Mouse (Mus musculus): ENCODE results near the gene Slc12a5.

DNA sequence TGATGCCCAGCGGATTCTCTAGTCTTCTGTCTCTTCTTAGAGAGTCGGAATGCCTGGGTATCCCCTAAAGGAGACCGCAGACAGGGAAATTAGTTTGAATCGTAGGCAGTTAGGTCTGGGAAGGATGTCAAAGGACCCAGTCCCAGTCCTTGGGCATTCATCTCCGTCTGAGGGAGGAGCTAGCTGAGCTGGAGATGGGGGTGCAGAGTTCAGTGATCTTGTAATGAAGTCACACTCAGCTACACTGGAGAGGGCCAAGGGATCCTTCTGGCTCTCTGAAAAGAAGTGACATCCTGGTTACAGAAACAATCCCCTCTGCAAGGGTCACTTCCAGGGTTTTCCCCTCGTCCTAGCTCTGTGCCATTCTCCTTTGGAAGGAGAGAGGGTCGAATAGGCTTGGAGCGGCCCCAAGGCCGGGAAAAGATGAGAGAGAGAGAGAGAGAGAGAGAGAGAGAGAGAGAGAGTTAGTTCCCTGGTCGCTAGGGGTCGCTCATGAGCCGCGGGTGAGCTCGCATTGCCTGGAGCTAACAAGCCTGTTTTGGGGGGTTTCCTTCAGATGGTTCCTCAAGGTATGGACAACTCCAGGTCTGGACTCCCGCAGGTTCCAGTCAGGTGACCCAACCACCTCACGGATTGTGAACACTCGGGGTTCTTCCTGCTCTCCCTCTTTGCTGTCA, 1.0 kb downstream of the Slc12a5 start:
- TF ChIP-seq GATA2 (IDR thresholded peaks at IDR 0.05; ENCODE audit: borderline replicate concordance, low read depth, low read length) (no peak), CTCF (IDR thresholded peaks at IDR 0.05; ENCODE audit: low read depth, low read length) (peak; percentile 65), GATA1 (IDR thresholded peaks at IDR 0.05; ENCODE audit: borderline replicate concordance, low read length) (no peak), TAL1 (conservative IDR thresholded peaks at IDR 0.05; ENCODE audit: low read depth, low read length) (no peak)

Measured in G1E (cell line).